Comparison of ENCODE assay signal across 8 mouse cellular contexts in the genomic region with DNA sequence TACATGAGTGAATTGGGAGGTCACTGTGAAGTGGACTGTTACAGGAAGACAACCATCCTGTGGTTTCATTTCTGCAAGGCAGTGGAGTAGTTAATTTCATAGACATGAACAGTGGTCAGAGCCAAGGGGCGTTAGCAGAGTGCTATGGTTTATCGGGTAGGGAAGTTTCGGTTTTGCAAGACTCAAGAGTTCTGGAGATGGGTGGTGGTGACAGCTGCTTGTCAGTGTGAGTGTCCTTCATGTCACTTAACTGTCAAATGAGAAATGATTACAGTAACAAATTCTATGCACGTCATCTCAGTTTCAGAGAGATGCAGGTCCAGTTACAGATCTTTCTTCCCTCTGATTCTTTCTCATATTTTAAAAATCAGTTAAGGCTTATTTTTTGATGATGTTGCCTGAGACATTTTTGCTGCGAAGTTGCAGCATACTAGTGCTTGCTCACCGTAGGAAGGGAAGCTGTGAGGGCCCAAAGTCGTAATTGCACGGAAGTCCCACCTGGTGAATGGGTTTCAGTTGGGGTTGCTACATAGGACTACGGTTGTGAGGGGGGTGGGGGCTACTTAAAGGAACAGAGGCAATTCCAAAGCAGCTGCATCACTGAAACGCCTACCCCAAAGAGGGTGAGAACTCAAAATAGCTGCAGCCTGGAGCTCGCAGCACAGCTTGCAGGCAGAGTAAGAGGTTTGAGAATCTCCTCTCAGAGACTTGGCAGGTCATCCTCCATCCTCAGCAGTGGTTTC. TPM values are rescaled to one million over a fixed set of nuclear protein-coding genes. Genes with fewer than 3 reads are reported as not detected.
DNase-seq lines count a peak whose midpoint lies in the region; ATAC-seq lines count a peak whose summit lies in the region.

No protein-coding gene starts in this region.

- 25% methylated on average over 11 of the region's 11 CpGs for WGBS in liver, embryonic 12.5 days (ENCODE audit: insufficient replicate concordance)
- 73% methylated on average over 11 of the region's 11 CpGs for WGBS in kidney, embryonic 15.5 days

- H3K27me3 ChIP-seq in liver, embryonic 12.5 days (replicated peaks) = no peaks in the 10 kb centered on the region
- no peaks in the 10 kb centered on the region for H3K27me3 ChIP-seq in kidney, embryonic 15.5 days

- H3K4me3 ChIP-seq in liver, embryonic 12.5 days = peak overlapping the region; percentile 25
- no peak overlapping the region for H3K4me3 ChIP-seq in kidney, embryonic 15.5 days (replicated peaks)

- ATAC-seq in liver, embryonic 12.5 days = 0 out of 2 replicates have a peak, but pooled peaks have one; percentile 49
- no peak for ATAC-seq in kidney, embryonic 15.5 days (replicated peaks; ENCODE audit: low FRiP score)

- no peaks in the 10 kb centered on the region for H3K9me3 ChIP-seq in liver, embryonic 12.5 days (replicated peaks)
- no peaks in the 10 kb centered on the region for H3K9me3 ChIP-seq in kidney, embryonic 15.5 days (replicated peaks)

- no peak overlapping the region for H3K27ac ChIP-seq in liver, embryonic 12.5 days
- no peak overlapping the region for H3K27ac ChIP-seq in kidney, embryonic 15.5 days

- H3K9ac ChIP-seq in liver, embryonic 12.5 days = no peak overlapping the region
- H3K9ac ChIP-seq in kidney, embryonic 15.5 days = no peak overlapping the region

- peak; percentile 23 to 49 for DNase-seq in frontal cortex, adult 2 months (ENCODE audit: extremely low spot score in 1 of 2, low spot score in 1 of 2)
- no peak for DNase-seq in frontal cortex, postnatal 25 days (ENCODE audit: low spot score in 2 of 2)
- DNase-seq in CD4-positive helper T cell, adult 2 months (ENCODE audit: low read depth, low spot score) = peak; percentile 49
- DNase-seq in right cerebral cortex, postnatal 10 days (ENCODE audit: low spot score in 2 of 2) = peak; percentile 34 to 56
- DNase-seq in adrenal gland, postnatal 14 days = no peak
- DNase-seq in MN1 (ENCODE audit: low spot score) = no peak

- peak overlapping the region; percentile 58 for H3K4me2 ChIP-seq in liver, embryonic 12.5 days
- H3K4me2 ChIP-seq in kidney, embryonic 15.5 days = no peak overlapping the region

- H3K36me3 ChIP-seq in liver, embryonic 12.5 days = no peaks in the 10 kb centered on the region
- no peaks in the 10 kb centered on the region for H3K36me3 ChIP-seq in kidney, embryonic 15.5 days

- H3K4me1 ChIP-seq in liver, embryonic 12.5 days = peaks cover 17% of the 10 kb centered on the region
- no peaks in the 10 kb centered on the region for H3K4me1 ChIP-seq in kidney, embryonic 15.5 days

RNA-seq across cellular contexts. Expression of gene Cers6, which starts 46.7 kb away (rescaled TPM):
- 37.0 and 37.7 TPM in 2 replicates for polyA plus RNA-seq in frontal cortex, adult 2 months (2012; rRNA removed)
- 7.0 and 7.3 TPM in 2 replicates for polyA plus RNA-seq in liver, embryonic 12.5 days (2016; fragmentation: Nextera tagmentation; extraction: Ambion mirVana)
- polyA plus RNA-seq in kidney, embryonic 15.5 days (2015; fragmentation: Nextera tagmentation; extraction: Ambion mirVana) = 33.0 and 36.8 TPM in 2 replicates
- total RNA-seq in adrenal gland, postnatal 14 days (2021) = 8.4 and 8.5 TPM in 2 replicates

Comparison
In these comparisons a context has a peak if more than half of its experiments do, and no peak if none do; other contexts are left out.
1. DNase-seq: peak in frontal cortex, adult 2 months (2 of 2), CD4-positive helper T cell, adult 2 months (single experiment) and right cerebral cortex, postnatal 10 days (2 of 2); none in frontal cortex, postnatal 25 days (0 of 2), adrenal gland, postnatal 14 days (single experiment) and MN1 (single experiment).